Mouse (Mus musculus): ENCODE measurements around the gene Sowaha. TPM values are rescaled to one million over a fixed set of nuclear protein-coding genes. Genes with fewer than 3 reads are reported as not detected.

Sowaha gene
- polyA plus RNA-seq, 1 experiment from 2014 or later = 0.27 TPM

- H3K36me3 ChIP-seq = no peaks in the 10 kb centered on the region
- peaks cover 22% of the 10 kb centered on the region for H3K27me3 ChIP-seq
- no peak overlapping the region for H3K4me3 ChIP-seq
- H3K9ac ChIP-seq = no peak overlapping the region
- WGBS = 79% methylated on average over 8 of the region's 8 CpGs
- 0 out of 2 replicates have a peak, but pooled peaks cover 10% of the 10 kb centered on the region for H3K4me1 ChIP-seq (replicated peaks)
- H3K4me2 ChIP-seq = no peak overlapping the region
- no peaks in the 10 kb centered on the region for H3K9me3 ChIP-seq
- ATAC-seq (ENCODE audit: low read depth) = no peak
- no peak overlapping the region for H3K27ac ChIP-seq (replicated peaks)
These were observed 22.1 kb upstream of the Sowaha start for GRCm38 (mm10) chr11:53502039-53502765.

- H3K9ac ChIP-seq = no peak overlapping the region
- peaks cover 25% of the 10 kb centered on the region for H3K27me3 ChIP-seq
- H3K9me3 ChIP-seq = no peaks in the 10 kb centered on the region
- H3K36me3 ChIP-seq = no peaks in the 10 kb centered on the region
- ATAC-seq (ENCODE audit: low read depth) = no peak
- H3K4me1 ChIP-seq (replicated peaks) = peaks cover 19% of the 10 kb centered on the region
- H3K4me2 ChIP-seq = no peak overlapping the region
- no peak overlapping the region for H3K27ac ChIP-seq (replicated peaks)
- no peak overlapping the region for H3K4me3 ChIP-seq
- WGBS = 10% methylated on average over 11 of the region's 11 CpGs
These were observed 20.5 kb upstream of the Sowaha start for GRCm38 (mm10) chr11:53500569-53500968.

GRCm38 (mm10) chr11:53496946-53497345 is 16.9 kb upstream of the Sowaha start:
- Histone ChIP-seq H3K4me3 (no peak overlapping the region), H3K9ac (no peak overlapping the region), H3K27ac (replicated peaks) (no peak overlapping the region), H3K4me2 (no peak overlapping the region), H3K9me3 (no peaks in the 10 kb centered on the region), H3K4me1 (replicated peaks) (peaks cover 37% of the 10 kb centered on the region), H3K27me3 (peaks cover 25% of the 10 kb centered on the region), H3K36me3 (no peaks in the 10 kb centered on the region)
- ATAC-seq (ENCODE audit: low read depth) = no peak
- 79% methylated on average over 6 of the region's 6 CpGs for WGBS

- ATAC-seq (ENCODE audit: low read depth) = no peak
- Histone ChIP-seq H3K36me3 (no peaks in the 10 kb centered on the region), H3K4me1 (replicated peaks) (peaks cover 36% of the 10 kb centered on the region), H3K27ac (replicated peaks) (peak overlapping the region; percentile 43), H3K9me3 (no peaks in the 10 kb centered on the region), H3K9ac (no peak overlapping the region), H3K27me3 (peaks cover 14% of the 10 kb centered on the region), H3K4me3 (no peak overlapping the region), H3K4me2 (no peak overlapping the region)
- WGBS = 19% methylated on average over 6 of the region's 6 CpGs
These were observed 15.3 kb upstream of the Sowaha start for GRCm38 (mm10) chr11:53495417-53495816.

- H3K4me2 ChIP-seq = no peak overlapping the region
- no peaks in the 10 kb centered on the region for H3K9me3 ChIP-seq
- ATAC-seq (ENCODE audit: low read depth) = no peak
- H3K9ac ChIP-seq = no peak overlapping the region
- H3K36me3 ChIP-seq = no peaks in the 10 kb centered on the region
- WGBS = 19% methylated on average over 3 of the region's 3 CpGs
- H3K4me3 ChIP-seq = no peak overlapping the region
- H3K4me1 ChIP-seq (replicated peaks) = peaks cover 36% of the 10 kb centered on the region
- peaks cover 13% of the 10 kb centered on the region for H3K27me3 ChIP-seq
- no peak overlapping the region for H3K27ac ChIP-seq (replicated peaks)
These were observed 13.3 kb upstream of the Sowaha start for GRCm38 (mm10) chr11:53493243-53493955.

- H3K4me2 ChIP-seq = no peak overlapping the region
- 4% methylated on average over 8 of the region's 8 CpGs for WGBS
- ATAC-seq (ENCODE audit: low read depth) = 0 out of 2 replicates have a peak, but pooled peaks have one; percentile 11
- no peak overlapping the region for H3K4me3 ChIP-seq
- H3K27me3 ChIP-seq = peaks cover 17% of the 10 kb centered on the region
- no peaks in the 10 kb centered on the region for H3K36me3 ChIP-seq
- peaks cover 42% of the 10 kb centered on the region for H3K4me1 ChIP-seq (replicated peaks)
- peak overlapping the region; percentile 57 for H3K27ac ChIP-seq (replicated peaks)
- H3K9me3 ChIP-seq = no peaks in the 10 kb centered on the region
- no peak overlapping the region for H3K9ac ChIP-seq
These were observed 11.9 kb upstream of the Sowaha start for GRCm38 (mm10) chr11:53491954-53492401.

GRCm38 (mm10) chr11:53489421-53489820 is 9.3 kb upstream of the Sowaha start:
- no peaks in the 10 kb centered on the region for H3K9me3 ChIP-seq
- H3K27ac ChIP-seq (replicated peaks) = no peak overlapping the region
- no peaks in the 10 kb centered on the region for H3K36me3 ChIP-seq
- H3K4me1 ChIP-seq (replicated peaks) = peaks cover 31% of the 10 kb centered on the region
- no peak for ATAC-seq (ENCODE audit: low read depth)
- no peak overlapping the region for H3K4me2 ChIP-seq
- no peak overlapping the region for H3K9ac ChIP-seq
- peaks cover 34% of the 10 kb centered on the region for H3K27me3 ChIP-seq
- no peak overlapping the region for H3K4me3 ChIP-seq
- WGBS = 75% methylated on average over 9 of the region's 9 CpGs

- no peak overlapping the region for H3K4me3 ChIP-seq
- ATAC-seq (ENCODE audit: low read depth) = no peak
- no peaks in the 10 kb centered on the region for H3K9me3 ChIP-seq
- peaks cover 36% of the 10 kb centered on the region for H3K27me3 ChIP-seq
- no peak overlapping the region for H3K27ac ChIP-seq (replicated peaks)
- WGBS = 95% methylated on average over 5 of the region's 5 CpGs
- H3K4me2 ChIP-seq = no peak overlapping the region
- H3K4me1 ChIP-seq (replicated peaks) = peaks cover 31% of the 10 kb centered on the region
- no peaks in the 10 kb centered on the region for H3K36me3 ChIP-seq
- H3K9ac ChIP-seq = no peak overlapping the region
These were observed 8.9 kb upstream of the Sowaha start for GRCm38 (mm10) chr11:53489007-53489406.

- H3K4me1 ChIP-seq (replicated peaks) = peaks cover 14% of the 10 kb centered on the region
- peaks cover 48% of the 10 kb centered on the region for H3K27me3 ChIP-seq
- no peaks in the 10 kb centered on the region for H3K36me3 ChIP-seq
- H3K9ac ChIP-seq = peak overlapping the region; percentile 43; the same call in 1 of the 2 replicates
- H3K27ac ChIP-seq (replicated peaks) = no peak overlapping the region
- peak overlapping the region; percentile 22 for H3K4me3 ChIP-seq
- ATAC-seq (ENCODE audit: low read depth) = peak; percentile 44; the same call in 1 of the 2 replicates
- peak overlapping the region; percentile 52 for H3K4me2 ChIP-seq
- WGBS = 13% methylated on average over 27 of the region's 27 CpGs
- no peaks in the 10 kb centered on the region for H3K9me3 ChIP-seq
These were observed 6.9 kb upstream of the Sowaha start for GRCm38 (mm10) chr11:53486822-53487594.

GRCm38 (mm10) chr11:53486351-53486750 is 6.3 kb upstream of the Sowaha start:
- no peaks in the 10 kb centered on the region for H3K36me3 ChIP-seq
- H3K4me2 ChIP-seq = no peak overlapping the region
- ATAC-seq (ENCODE audit: low read depth) = no peak
- H3K4me1 ChIP-seq (replicated peaks) = peaks cover 10% of the 10 kb centered on the region
- 72% methylated on average over 3 of the region's 3 CpGs for WGBS
- no peak overlapping the region for H3K4me3 ChIP-seq
- H3K9ac ChIP-seq = 0 out of 2 replicates have a peak overlapping the region, but pooled peaks have one; percentile 43
- H3K27ac ChIP-seq (replicated peaks) = no peak overlapping the region
- H3K9me3 ChIP-seq = no peaks in the 10 kb centered on the region
- H3K27me3 ChIP-seq = peaks cover 55% of the 10 kb centered on the region

GRCm38 (mm10) chr11:53485719-53486118 is 5.6 kb upstream of the Sowaha start:
- H3K4me2 ChIP-seq = no peak overlapping the region
- no peak overlapping the region for H3K4me3 ChIP-seq
- peaks cover 10% of the 10 kb centered on the region for H3K4me1 ChIP-seq (replicated peaks)
- 45% methylated on average over 3 of the region's 3 CpGs for WGBS
- ATAC-seq (ENCODE audit: low read depth) = no peak
- no peak overlapping the region for H3K27ac ChIP-seq (replicated peaks)
- no peak overlapping the region for H3K9ac ChIP-seq
- H3K36me3 ChIP-seq = no peaks in the 10 kb centered on the region
- no peaks in the 10 kb centered on the region for H3K9me3 ChIP-seq
- peaks cover 61% of the 10 kb centered on the region for H3K27me3 ChIP-seq

Measured in neural tube, embryonic 13.5 days (tissue).